Mouse (Mus musculus) lung, embryonic 16.5 days (tissue): ENCODE measurements at regions not wholly inside any gene's neighbourhood (a gene's known extent, or its start where the extent isn't known, plus 50 kb on each side); places are given as distances from the start of the nearest gene placed in this dataset.

Experiments used
- ATAC-seq: fragments of 200-750 bp; cut with Nextera tagmentation; 2 replicates; pipeline ENCODE4 v1.8.0; 2017; ENCODE audit warnings: low read depth, mild to moderate bottlenecking, moderate library complexity
- H3K27ac ChIP-seq: fragments of 300-500 bp; sonication (generic); 2 replicates; pipeline ENCODE4 v1.5.1; 2014; ENCODE audit warnings: mild to moderate bottlenecking, control low read depth, low read length
- H3K27me3 ChIP-seq: fragments of 300-500 bp; sonication (generic); 2 replicates; pipeline ENCODE4 v1.6.1; 2014; ENCODE audit warnings: low read depth, low read length, mixed read lengths; ENCODE audit not compliant: control insufficient read depth, insufficient read depth
- H3K36me3 ChIP-seq: fragments of 300-500 bp; sonication (generic); 2 replicates; pipeline ENCODE4 v1.6.1; 2014; ENCODE audit warnings: low read length; ENCODE audit not compliant: control insufficient read depth, insufficient read depth
- H3K4me1 ChIP-seq: fragments of 300-500 bp; sonication (generic); replicated peaks from 2 replicates; pipeline ENCODE4 v1.6.1; 2014; ENCODE audit warnings: low read length, mixed read lengths; ENCODE audit not compliant: control insufficient read depth, insufficient read depth
- H3K4me2 ChIP-seq: fragments of 300-500 bp; sonication (generic); 2 replicates; pipeline ENCODE4 v1.6.1; 2014; ENCODE audit warnings: low read depth, low read length, control low read depth
- H3K4me3 ChIP-seq: fragments of 300-500 bp; sonication (generic); 2 replicates; pipeline ENCODE4 v1.5.1; 2014; ENCODE audit warnings: mild to moderate bottlenecking, low read length, control low read depth
- H3K9ac ChIP-seq: fragments of 300-500 bp; sonication (generic); 2 replicates; pipeline ENCODE4 v1.6.1; 2014; ENCODE audit warnings: low read length, control low read depth
- H3K9me3 ChIP-seq: fragments of 300-500 bp; sonication (generic); 2 replicates; pipeline ENCODE4 v1.6.1; 2016; ENCODE audit warnings: low read length; ENCODE audit not compliant: control insufficient read depth
- whole genome bisulfite sequencing: fragments of 180-500 bp; shearing (Covaris S2); extraction: QIAGEN DNeasy Blood & Tissue Kit; methylation state at CpG from one replicate; pipeline ENCODE4 v1.1.7; 2014; 5-methylcytosine and 5-hydroxymethylcytosine counted together

DNA sequence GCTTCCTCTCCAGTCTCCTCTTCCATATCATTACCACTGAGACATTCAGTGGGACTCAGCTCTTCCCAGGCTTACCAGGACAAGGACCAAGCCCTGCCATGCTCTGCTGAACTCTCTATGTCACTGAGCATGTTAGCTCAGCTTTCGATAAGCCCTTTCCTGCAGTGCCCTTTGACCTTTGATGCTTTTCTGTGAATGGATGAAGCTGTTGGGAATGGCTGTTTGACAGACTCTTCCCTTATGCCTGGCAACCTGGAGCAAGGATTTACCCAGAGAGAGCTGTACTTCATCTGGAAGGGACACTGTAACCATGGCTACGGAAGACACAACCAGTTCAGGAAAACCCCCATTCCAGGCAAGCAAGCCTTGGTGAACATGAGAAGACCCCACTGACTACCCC lies 172.8 kb downstream of the Shq1 start:
- no peak overlapping the region for H3K4me2 ChIP-seq
- ATAC-seq: no peak
- no peak overlapping the region for H3K9ac ChIP-seq

DNA sequence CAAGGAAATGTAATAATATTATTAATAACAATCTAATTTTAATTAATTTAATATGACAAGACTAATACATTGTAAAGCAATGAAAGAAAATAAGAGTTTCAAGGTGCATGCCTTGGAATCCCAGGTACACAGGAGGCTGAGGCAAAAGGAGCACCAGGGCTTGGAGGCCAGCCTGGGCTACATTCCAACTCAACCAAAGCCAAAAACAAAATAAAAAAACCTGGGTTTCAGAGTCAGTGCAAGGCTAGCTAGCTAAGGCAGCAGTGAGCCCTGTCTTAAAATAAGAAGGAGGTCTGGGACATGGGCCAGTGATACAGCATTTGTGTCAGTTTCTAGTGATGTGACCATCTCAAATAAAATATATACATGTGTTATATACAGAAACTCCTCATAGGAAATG lies 174.8 kb downstream of the Shq1 start:
- Histone ChIP-seq H3K27me3 (no peaks in the 10 kb centered on the region), H3K4me1 (no peaks in the 10 kb centered on the region), H3K36me3 (no peaks in the 10 kb centered on the region), H3K4me3 (no peak overlapping the region), H3K9ac (no peak overlapping the region), H3K9me3 (no peaks in the 10 kb centered on the region), H3K4me2 (no peak overlapping the region), H3K27ac (no peak overlapping the region)
- no peak for ATAC-seq

More for the DNA sequence above, 172.8 kb downstream of the Shq1 start:
- Histone ChIP-seq H3K36me3 (no peaks in the 10 kb centered on the region), H3K4me1 (no peaks in the 10 kb centered on the region), H3K27me3 (no peaks in the 10 kb centered on the region), H3K4me3 (no peak overlapping the region), H3K9me3 (no peaks in the 10 kb centered on the region), H3K27ac (no peak overlapping the region)
- WGBS: 61% methylated on average over 2 of the region's 2 CpGs

DNA sequence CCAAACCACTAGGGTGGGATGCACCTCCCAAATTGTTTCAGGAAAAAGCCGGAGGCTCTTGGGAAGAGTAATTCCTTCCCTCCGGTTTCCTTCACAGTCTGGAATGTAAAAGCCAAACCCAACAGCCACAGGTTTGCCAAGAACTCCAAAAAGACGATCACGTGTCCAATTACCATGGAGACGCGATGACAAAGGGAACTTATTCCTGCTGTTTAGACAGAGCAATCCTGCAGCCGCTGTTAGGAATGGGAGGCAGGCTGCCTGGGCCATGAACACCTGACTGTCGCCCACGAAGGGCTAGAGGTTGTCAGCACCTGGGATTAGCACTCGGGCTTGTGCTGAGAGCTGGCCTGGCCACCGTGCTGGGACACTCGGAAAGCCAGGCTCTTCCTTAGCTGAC lies 175.8 kb downstream of the Shq1 start:
- H3K9me3 ChIP-seq: no peaks in the 10 kb centered on the region
- no peak overlapping the region for H3K9ac ChIP-seq
- H3K4me3 ChIP-seq: no peak overlapping the region
- H3K27me3 ChIP-seq: no peaks in the 10 kb centered on the region
- no peaks in the 10 kb centered on the region for H3K36me3 ChIP-seq
- no peak overlapping the region for H3K4me2 ChIP-seq
- H3K27ac ChIP-seq: no peak overlapping the region
- 45% methylated on average over 12 of the region's 12 CpGs for WGBS
- ATAC-seq: peak; percentile 66
- H3K4me1 ChIP-seq: no peaks in the 10 kb centered on the region

DNA sequence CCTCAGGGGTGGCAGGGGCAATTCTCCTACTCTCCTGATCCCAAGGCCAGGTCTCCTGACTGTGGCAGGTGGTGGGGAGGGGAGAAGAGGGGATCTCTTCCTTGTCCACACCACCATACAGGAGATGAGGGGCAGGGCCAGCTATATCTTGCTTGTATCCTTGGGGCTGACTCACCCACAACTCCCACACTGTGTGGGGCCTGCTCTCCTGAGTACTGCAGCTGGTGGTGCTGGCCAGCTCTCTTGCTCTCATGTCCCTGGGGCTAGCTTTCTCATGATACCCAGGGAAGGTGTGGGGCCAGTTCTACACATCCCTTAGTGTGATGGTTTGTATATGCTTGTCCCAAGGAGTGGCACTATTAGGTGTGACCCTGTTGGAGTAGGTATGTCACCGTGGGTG lies 177.4 kb downstream of the Shq1 start:
- H3K27me3 ChIP-seq: no peaks in the 10 kb centered on the region
- H3K4me1 ChIP-seq: no peaks in the 10 kb centered on the region
- H3K9ac ChIP-seq: no peak overlapping the region
- WGBS: 56% methylated on average over 1 of the region's 1 CpGs
- no peak overlapping the region for H3K4me2 ChIP-seq
- H3K27ac ChIP-seq: no peak overlapping the region
- H3K4me3 ChIP-seq: no peak overlapping the region
- no peak for ATAC-seq
- H3K9me3 ChIP-seq: no peaks in the 10 kb centered on the region
- H3K36me3 ChIP-seq: no peaks in the 10 kb centered on the region

DNA sequence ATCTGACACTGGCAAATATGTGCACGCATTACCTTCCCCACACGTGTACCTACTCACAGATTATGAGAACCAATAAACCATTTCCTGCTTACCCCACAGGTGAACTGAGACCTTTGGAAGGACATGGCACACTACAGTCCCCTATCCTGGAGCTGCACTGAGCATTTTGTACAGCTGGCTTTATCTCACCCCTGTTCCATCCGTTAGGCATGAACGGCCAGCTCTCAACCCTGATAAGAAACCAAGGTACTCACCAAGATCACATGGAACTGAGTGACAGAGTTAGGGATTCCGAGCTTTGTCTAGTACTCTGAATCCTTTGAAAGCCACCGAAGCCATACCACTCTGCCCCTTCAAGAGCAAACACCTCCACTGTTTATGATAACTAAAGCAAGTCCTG lies 179.1 kb downstream of the Shq1 start:
- Histone ChIP-seq H3K36me3 (no peaks in the 10 kb centered on the region), H3K4me3 (no peak overlapping the region), H3K4me2 (no peak overlapping the region), H3K4me1 (no peaks in the 10 kb centered on the region), H3K27ac (no peak overlapping the region), H3K9me3 (no peaks in the 10 kb centered on the region), H3K9ac (no peak overlapping the region), H3K27me3 (no peaks in the 10 kb centered on the region)
- ATAC-seq: no peak
- 66% methylated on average over 6 of the region's 6 CpGs for WGBS

DNA sequence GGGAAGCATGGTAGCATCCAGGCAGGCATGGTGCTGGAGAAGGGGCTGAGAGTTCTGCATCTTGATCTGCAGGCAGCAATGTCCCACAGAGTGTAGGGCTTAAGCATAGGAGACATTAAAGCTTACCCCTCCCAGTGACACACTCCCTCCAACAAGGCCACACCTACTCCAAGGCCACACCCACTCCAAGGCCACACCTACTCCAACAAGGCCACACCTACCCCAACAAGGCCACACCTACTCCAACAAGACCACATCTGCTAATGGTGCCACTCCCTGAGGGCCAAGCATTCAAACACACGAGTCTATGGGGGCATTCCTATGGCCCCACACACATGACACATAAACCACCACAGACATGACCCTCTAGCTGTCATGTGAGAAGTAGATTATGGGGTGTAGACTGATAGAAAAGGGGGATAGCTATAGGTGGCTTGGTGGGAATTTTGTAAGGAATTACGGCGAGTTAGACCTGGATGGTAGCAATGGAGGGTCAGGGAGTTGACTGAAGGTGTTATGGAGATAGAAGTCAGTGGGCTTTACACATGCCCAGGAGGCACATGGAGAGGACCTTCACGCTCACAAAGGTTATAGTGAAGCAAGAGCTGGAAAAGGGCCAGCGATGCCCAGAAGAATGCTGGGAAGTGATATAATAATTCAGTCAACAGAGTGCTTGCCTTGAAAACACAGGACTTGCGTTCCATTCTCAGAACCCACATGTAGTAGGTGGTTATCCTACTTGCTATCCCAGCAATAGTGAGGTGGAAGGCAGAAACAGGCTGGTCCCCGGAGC lies 179.8 kb downstream of the Shq1 start:
- no peak for ATAC-seq
- no peak overlapping the region for H3K9ac ChIP-seq
- H3K4me3 ChIP-seq: no peak overlapping the region
- 83% methylated on average over 7 of the region's 7 CpGs for WGBS
- no peaks in the 10 kb centered on the region for H3K36me3 ChIP-seq
- no peaks in the 10 kb centered on the region for H3K9me3 ChIP-seq
- H3K27me3 ChIP-seq: no peaks in the 10 kb centered on the region
- H3K4me1 ChIP-seq: no peaks in the 10 kb centered on the region
- no peak overlapping the region for H3K4me2 ChIP-seq
- H3K27ac ChIP-seq: no peak overlapping the region

DNA sequence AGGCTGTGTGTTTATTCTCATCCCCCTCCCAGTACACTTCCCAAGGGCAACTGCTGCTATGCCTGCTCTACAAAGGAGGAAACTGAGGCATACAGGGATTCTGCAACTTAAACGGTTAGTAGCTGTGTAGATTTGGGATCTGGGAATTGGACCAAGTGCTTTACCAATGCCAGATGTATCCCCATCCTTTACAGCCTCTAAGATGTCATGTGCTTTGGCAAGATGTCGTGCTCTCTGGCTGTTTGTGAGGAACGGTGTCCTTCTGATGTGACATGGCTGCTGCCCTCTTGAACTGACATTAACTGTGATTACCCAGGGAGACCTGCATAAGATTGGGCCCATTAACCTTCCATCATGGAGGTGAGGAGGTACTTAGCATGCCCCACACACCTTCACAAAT lies 187.1 kb downstream of the Shq1 start:
- ATAC-seq: no peak
- Histone ChIP-seq H3K27ac (no peak overlapping the region), H3K27me3 (no peaks in the 10 kb centered on the region), H3K4me3 (no peak overlapping the region), H3K4me1 (peaks cover 19% of the 10 kb centered on the region), H3K4me2 (no peak overlapping the region), H3K9ac (no peak overlapping the region), H3K9me3 (peaks cover 11% of the 10 kb centered on the region), H3K36me3 (no peaks in the 10 kb centered on the region)
- WGBS: 50% methylated on average over 3 of the region's 3 CpGs

DNA sequence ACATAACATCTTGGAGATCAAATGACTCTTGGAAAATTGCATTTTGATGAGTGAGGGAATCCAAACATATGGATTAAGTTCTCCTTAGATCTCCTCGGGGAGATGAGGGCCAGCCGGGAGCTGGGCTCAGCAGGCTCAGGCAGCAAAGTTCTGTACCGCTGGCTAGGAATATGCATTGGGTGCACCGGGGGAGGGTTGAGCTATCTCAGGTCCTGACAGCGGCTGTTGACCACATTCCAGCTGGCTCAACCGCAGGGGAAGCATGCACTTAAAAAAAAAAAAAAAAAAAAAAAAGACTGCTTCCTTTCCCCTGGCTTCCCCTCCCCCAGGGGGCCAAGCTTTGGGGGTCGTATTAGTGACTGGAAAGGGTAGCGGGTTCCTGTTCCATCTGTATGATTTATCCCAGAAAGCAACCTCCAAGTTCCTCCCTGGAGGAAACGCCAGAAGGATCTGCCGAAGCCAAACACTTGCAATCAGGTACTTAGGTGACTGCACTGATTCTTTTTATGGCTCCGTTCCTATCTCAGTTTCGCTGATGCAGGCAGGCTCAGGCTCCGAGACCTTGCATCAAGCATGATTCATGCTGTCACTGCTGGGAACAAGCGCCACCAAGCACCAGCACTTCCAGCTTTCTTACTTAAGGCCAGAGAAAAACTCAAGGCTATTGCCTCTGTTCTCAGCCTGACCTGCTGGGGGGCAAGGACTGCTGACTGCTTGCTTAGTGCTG lies 187.7 kb downstream of the Shq1 start:
- Histone ChIP-seq H3K4me2 (peak overlapping the region; percentile 12; the same call in 1 of the 2 replicates), H3K27me3 (no peaks in the 10 kb centered on the region), H3K4me1 (peaks cover 19% of the 10 kb centered on the region), H3K9ac (no peak overlapping the region), H3K27ac (no peak overlapping the region), H3K4me3 (no peak overlapping the region), H3K36me3 (no peaks in the 10 kb centered on the region), H3K9me3 (peaks cover 11% of the 10 kb centered on the region)
- 3% methylated on average over 14 of the region's 14 CpGs for WGBS
- peak; percentile 56 for ATAC-seq

DNA sequence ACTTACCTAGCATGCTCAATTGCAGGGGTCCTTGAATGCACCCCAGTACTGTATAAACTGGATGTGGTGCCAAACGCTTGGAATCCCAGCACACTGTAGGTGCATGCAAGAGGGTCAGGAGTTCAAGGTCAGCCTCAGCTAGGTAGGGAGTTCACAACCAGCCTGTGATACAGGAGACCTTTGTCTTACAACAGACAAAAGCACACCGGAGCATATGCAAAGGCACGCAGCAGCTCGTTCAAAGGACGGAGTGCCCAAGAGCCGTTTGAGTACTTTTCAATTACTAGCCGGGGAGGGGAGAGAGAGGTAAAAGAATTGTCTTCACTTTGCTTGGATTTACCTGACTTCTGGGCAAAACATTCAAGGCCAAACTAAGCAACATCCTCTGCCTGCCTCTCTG lies 188.4 kb downstream of the Shq1 start:
- no peak for ATAC-seq
- 24% methylated on average over 7 of the region's 7 CpGs for WGBS
- Histone ChIP-seq H3K9ac (no peak overlapping the region), H3K27ac (no peak overlapping the region), H3K27me3 (no peaks in the 10 kb centered on the region), H3K36me3 (no peaks in the 10 kb centered on the region), H3K4me1 (peaks cover 19% of the 10 kb centered on the region), H3K4me3 (no peak overlapping the region), H3K9me3 (peaks cover 11% of the 10 kb centered on the region), H3K4me2 (no peak overlapping the region)
